Mouse (Mus musculus) intestine, embryonic 16.5 days (tissue): ENCODE data around the gene Tbx6. TPM values are rescaled to one million over a fixed set of nuclear protein-coding genes. Genes with fewer than 3 reads are reported as not detected.
"Not testable (repeated sequence)": the region's sequence is repeated elsewhere in the genome, so short reads cannot be mapped to it uniquely, and the experiment has no call there.

ENCODE experiments used
- ATAC-seq: fragments of 200-750 bp; cut with Nextera tagmentation; 2 replicates; pipeline ENCODE4 v1.8.0; 2017; ENCODE audit warnings: moderate TSS enrichment, moderate library complexity
- H3K27ac ChIP-seq: fragments of 300-500 bp; sonication (generic); 2 replicates; pipeline ENCODE4 v1.5.1; 2014; ENCODE audit warnings: mild to moderate bottlenecking, low read length
- H3K27me3 ChIP-seq: fragments of 300-500 bp; sonication (generic); replicated peaks from 2 replicates; pipeline ENCODE4 v1.6.1; 2014; ENCODE audit warnings: low read length, control low read depth, mixed read lengths; ENCODE audit not compliant: control insufficient read depth, insufficient read depth
- H3K36me3 ChIP-seq: fragments of 300-500 bp; sonication (generic); 2 replicates; pipeline ENCODE4 v1.6.1; 2014; ENCODE audit warnings: low read length, control low read depth; ENCODE audit not compliant: control insufficient read depth, insufficient read depth
- H3K4me1 ChIP-seq: fragments of 300-500 bp; sonication (generic); 2 replicates; pipeline ENCODE4 v1.6.1; 2014; ENCODE audit warnings: low read length, control low read depth, mixed read lengths; ENCODE audit not compliant: control insufficient read depth, insufficient read depth
- H3K4me2 ChIP-seq: fragments of 300-500 bp; sonication (generic); 2 replicates; pipeline ENCODE4 v1.6.1; 2014; ENCODE audit warnings: low read depth, low read length, control low read depth
- H3K4me3 ChIP-seq: fragments of 300-500 bp; sonication (generic); 2 replicates; pipeline ENCODE4 v1.5.1; 2014; ENCODE audit warnings: mild to moderate bottlenecking, low read length
- H3K9ac ChIP-seq: fragments of 300-500 bp; sonication (generic); 2 replicates; pipeline ENCODE4 v1.6.1; 2014; ENCODE audit warnings: low read depth, low read length
- H3K9me3 ChIP-seq: fragments of 300-500 bp; sonication (generic); 2 replicates; pipeline ENCODE4 v1.6.1; 2016; ENCODE audit warnings: low read length, control low read depth; ENCODE audit not compliant: control insufficient read depth
- WGBS: fragments of 180-500 bp; shearing (Covaris S2); extraction: QIAGEN DNeasy Blood & Tissue Kit; methylation state at CpG from one replicate; pipeline ENCODE4 v1.1.7; 2014; 5-methylcytosine and 5-hydroxymethylcytosine counted together
- polyA plus RNA-seq: library from polyadenylated mRNA; unstranded; fragments of >200 nt; fragmentation: Nextera tagmentation; extraction: Ambion mirVana; gene quantifications from 2 replicates; pipeline ENCODE4 v1.2.1, GENCODE M21; 2015

Tbx6 gene
- polyA plus RNA-seq, 1 experiment from 2014 or later: 0.37 TPM

DNA sequence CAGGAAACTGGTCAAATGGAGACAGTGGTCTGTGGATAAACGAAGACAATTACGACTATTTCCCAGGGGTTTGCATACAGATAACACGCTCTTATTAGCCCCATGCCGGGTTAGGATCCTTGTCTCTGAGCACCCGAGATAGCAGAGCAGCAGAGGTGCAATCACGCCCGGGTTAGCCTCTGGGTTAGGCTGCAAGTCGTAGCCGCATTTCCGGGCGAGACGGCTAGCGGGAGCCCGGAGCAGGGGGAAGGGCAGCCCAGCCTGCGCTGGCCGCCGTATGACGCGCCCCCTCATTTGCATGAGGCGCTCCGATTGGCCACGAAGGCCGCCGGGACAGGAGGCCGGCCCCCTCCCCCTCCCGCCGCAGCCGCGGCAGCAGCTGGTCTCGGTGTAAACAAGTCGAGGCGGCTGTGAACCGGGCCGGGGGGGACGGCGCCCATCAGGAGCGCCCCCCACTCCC lies 4.7 kb upstream of the Tbx6 start, which contains the start of gene Ypel3:
Gene Ypel3 (plus strand): TSS at position 358 of the 460 bp plus-strand sequence.
- ATAC-seq: peak; percentile 91
- Histone ChIP-seq H3K9me3 (no peaks in the 10 kb centered on the region), H3K9ac (peak within 1 kb of the TSS; percentile 87), H3K36me3 (no peaks in the 10 kb centered on the region; the same call in 1 of the 2 replicates), H3K27ac (peak within 1 kb of the TSS; percentile 92), H3K4me1 (peaks cover 41% of the 10 kb centered on the region), H3K27me3 (no peaks in the 10 kb centered on the region), H3K4me3 (peak within 1 kb of the TSS; percentile 67), H3K4me2 (peak within 1 kb of the TSS; percentile 88)
- WGBS: under 1% methylated on average over 36 of the region's 37 CpGs

DNA sequence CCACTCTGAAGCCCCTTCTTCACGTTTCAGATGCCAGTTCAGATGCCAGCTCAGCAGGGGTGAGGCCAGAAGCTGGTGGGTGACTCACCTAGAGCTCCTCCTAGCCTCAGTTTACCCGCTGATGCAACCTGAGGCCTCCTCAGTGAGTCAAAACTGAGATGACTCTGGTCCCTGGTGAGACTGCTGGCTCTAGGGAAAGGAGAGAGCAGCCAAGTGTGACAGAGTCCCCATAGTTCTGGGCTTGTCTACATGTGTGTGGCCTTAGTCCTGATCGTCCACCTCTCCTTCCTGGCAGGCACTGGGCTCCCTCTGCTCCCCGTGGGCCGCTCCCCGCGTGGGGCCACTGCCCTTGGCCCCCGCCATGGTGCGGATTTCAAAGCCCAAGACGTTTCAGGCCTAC lies 3.8 kb upstream of the Tbx6 start:
- Histone ChIP-seq H3K9ac (peak overlapping the region; percentile 87), H3K36me3 (no peaks in the 10 kb centered on the region; the same call in 1 of the 2 replicates), H3K4me2 (peak overlapping the region; percentile 88), H3K27me3 (no peaks in the 10 kb centered on the region), H3K4me1 (peaks cover 43% of the 10 kb centered on the region), H3K9me3 (no peaks in the 10 kb centered on the region), H3K4me3 (peak overlapping the region; percentile 67), H3K27ac (no peak overlapping the region)
- 52% methylated on average over 10 of the region's 10 CpGs for WGBS
- no peak for ATAC-seq

DNA sequence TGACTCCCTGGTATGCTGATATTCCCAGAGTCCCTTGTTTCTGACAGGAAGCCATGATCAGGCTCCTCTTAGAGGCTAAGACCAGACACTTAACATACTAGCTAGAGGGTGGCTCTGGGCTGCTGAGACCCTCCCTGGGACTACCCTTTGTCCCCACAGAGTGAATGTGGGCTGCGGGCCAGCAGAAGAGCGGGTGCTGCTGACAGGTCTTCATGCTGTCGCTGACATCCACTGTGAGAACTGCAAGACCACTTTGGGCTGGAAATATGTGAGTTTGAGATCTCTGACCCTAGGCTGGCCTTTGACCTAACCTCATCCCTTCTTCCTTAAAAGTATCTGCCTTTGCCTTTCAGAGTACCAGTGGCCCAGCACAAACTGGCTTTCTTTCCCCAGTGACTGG lies 3.1 kb upstream of the Tbx6 start:
- no peak overlapping the region for H3K4me2 ChIP-seq
- WGBS: 92% methylated on average over 3 of the region's 3 CpGs
- H3K9ac ChIP-seq: 0 out of 2 replicates have a peak overlapping the region, but pooled peaks have one; percentile 87
- H3K4me3 ChIP-seq: no peak overlapping the region
- no peak overlapping the region for H3K27ac ChIP-seq
- no peaks in the 10 kb centered on the region for H3K9me3 ChIP-seq
- no peak for ATAC-seq
- H3K4me1 ChIP-seq: peaks cover 43% of the 10 kb centered on the region
- H3K36me3 ChIP-seq: no peaks in the 10 kb centered on the region; the same call in 1 of the 2 replicates
- no peaks in the 10 kb centered on the region for H3K27me3 ChIP-seq

DNA sequence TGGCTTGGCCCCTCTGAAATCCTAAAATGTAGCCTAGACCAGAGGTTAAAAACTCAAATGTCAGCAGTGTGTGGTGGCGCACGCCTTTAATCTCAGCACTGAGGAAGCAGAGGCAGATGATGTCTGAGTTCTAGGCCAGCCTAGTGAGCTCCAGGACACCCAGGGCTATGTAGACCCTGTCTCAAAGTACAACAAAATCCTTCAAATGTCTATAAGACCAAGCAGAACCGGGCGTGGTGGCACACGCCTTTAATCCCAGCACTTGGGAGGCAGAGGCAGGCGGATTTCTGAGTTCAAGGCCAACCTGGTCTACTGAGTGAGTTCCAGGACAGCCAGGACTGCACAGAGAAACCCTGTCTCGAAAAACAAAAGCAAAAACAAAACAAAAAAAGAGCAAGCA lies 2.2 kb upstream of the Tbx6 start:
- H3K9ac ChIP-seq, H3K4me2 ChIP-seq, H3K4me3 ChIP-seq, H3K36me3 ChIP-seq, H3K27me3 ChIP-seq, H3K9me3 ChIP-seq, ATAC-seq: not testable (repeated sequence)
- Histone ChIP-seq H3K4me1 (peaks cover 43% of the 10 kb centered on the region), H3K27ac (peak overlapping the region; percentile 25; the same call in 1 of the 2 replicates)
- 86% methylated on average over 7 of the region's 7 CpGs for WGBS

DNA sequence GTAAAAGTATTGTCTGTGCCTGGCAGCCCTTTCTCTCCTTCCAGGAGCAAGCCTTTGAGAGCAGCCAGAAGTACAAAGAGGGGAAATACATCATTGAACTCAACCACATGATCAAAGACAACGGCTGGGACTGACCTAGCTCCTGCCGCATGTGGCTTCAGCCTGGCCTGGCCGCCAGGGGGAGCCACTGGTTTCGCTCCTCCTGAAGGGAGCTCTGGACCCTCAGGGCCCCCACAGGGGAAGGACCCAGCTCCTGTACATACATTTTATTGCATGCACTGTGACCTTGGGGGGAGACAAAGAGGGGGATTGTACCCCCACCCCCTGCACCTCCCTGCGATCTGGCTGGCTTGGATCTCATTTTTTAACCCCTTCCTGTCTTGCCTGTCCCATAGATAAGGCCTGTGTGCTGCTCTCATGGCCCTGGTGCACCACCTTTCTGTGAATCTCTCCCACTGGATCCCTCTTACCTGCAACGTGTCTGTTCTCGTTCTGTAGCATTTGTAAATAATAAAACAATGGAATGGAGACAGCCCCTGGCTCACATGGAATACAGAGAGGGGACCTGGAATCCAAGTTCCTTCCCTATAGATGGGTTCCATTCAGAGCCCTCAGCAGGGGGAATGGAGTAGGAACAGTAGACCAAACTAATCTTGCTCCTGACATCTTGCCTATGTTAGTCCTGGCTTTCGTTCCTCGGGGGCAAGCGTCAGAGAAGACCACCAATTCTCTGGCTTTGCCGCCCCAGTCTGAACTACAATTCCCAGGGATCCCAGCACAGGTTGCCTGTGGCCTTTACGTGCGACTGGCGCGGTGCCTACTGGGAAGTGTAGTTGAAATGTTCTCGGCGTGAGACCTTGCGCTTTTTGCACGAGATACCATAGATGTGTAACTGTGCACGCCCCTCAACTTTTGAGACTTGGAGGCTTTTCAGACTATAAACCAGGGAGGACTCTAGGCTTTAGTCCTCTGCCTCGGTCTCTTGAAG lies 1.0 kb upstream of the Tbx6 start:
- under 1% methylated on average over 21 of the region's 21 CpGs for WGBS

DNA sequence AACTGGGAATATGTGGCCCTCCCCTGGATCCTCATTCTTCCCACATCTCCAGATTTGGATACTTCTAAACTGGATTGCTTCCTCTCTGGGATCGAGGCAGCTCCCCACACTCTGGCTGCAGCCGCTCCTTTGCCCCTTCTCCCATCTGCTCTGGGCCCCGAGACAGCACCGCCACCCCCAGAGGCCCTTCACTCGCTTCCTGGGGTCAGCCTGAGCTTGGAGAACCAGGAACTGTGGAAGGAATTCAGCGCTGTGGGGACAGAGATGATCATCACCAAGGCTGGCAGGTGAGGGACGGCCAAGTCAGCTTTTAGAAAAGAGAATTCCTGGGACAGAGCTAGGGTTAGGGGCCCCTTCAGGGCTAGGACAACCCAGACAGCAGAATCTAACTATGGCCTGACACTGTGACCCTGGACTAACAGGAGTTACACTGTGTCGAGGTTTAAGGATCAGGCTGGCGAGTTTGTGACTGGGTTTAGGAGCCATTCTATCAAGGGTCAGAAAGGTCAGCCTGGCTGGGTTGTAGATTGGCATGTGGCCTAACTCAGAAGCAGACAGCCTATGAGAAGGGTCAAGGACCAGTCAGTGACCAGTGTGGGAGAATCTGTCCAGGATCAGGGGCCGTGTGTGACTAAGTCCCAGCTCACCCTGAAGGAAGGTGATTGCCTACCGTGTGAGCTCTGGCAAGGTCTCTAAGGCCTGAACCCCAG lies 533 bp downstream of the Tbx6 start:
- Histone ChIP-seq H3K4me1 (peaks cover 32% of the 10 kb centered on the region), H3K27ac (no peak overlapping the region), H3K9me3 (no peaks in the 10 kb centered on the region), H3K27me3 (no peaks in the 10 kb centered on the region), H3K4me2 (peak overlapping the region; percentile 75; the same call in 1 of the 2 replicates), H3K9ac (peak overlapping the region; percentile 57), H3K4me3 (no peak overlapping the region), H3K36me3 (peaks cover 18% of the 10 kb centered on the region)
- no peak for ATAC-seq
- 43% methylated on average over 11 of the region's 11 CpGs for WGBS

More for the DNA sequence above, 1.0 kb upstream of the Tbx6 start:
- H3K36me3 ChIP-seq: peaks cover 5% of the 10 kb centered on the region
- H3K4me2 ChIP-seq: peak overlapping the region; percentile 75
- H3K27me3 ChIP-seq: no peaks in the 10 kb centered on the region
- peak overlapping the region; percentile 57 for H3K9ac ChIP-seq
- peaks cover 40% of the 10 kb centered on the region for H3K4me1 ChIP-seq
- ATAC-seq: peak; percentile 69
- H3K4me3 ChIP-seq: peak overlapping the region; percentile 40
- no peaks in the 10 kb centered on the region for H3K9me3 ChIP-seq
- H3K27ac ChIP-seq: peak overlapping the region; percentile 26

DNA sequence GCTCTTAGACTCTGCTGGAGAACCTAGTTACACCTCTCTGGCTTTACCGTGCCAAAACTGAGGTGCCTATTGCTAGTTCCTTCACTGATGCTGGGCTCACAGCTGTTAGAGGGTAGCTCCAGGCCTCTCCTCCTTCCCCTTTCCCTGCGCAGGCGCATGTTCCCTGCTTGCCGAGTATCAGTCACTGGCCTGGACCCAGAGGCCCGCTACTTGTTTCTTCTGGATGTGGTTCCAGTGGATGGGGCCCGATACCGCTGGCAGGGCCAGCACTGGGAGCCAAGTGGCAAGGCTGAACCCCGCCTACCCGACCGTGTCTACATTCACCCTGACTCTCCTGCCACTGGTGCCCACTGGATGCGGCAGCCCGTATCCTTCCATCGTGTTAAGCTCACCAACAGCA lies 1.4 kb downstream of the Tbx6 start:
- no peak for ATAC-seq
- peaks cover 24% of the 10 kb centered on the region for H3K36me3 ChIP-seq
- 83% methylated on average over 13 of the region's 13 CpGs for WGBS
- peaks cover 26% of the 10 kb centered on the region for H3K4me1 ChIP-seq
- H3K27ac ChIP-seq: no peak overlapping the region
- no peaks in the 10 kb centered on the region for H3K27me3 ChIP-seq
- H3K4me2 ChIP-seq: no peak overlapping the region
- no peaks in the 10 kb centered on the region for H3K9me3 ChIP-seq
- H3K9ac ChIP-seq: no peak overlapping the region
- no peak overlapping the region for H3K4me3 ChIP-seq

DNA sequence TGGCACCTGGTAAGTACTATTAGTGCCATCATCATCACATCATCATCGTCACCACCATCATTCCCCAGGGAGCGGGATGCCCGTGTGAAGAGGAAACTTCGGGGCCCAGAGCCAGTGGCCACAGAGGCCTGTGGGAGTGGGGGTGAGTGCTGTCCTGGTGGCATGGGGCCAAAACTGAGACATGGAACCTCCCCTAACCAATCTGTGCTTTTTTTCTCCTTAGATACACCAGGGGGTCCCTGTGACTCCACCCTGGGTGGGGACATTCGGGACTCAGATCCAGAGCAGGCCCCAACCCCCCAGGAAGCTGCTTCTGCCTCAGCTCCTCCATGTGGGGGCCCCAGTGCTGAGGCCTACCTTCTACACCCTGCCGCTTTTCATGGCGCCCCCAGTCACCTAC lies 3.2 kb downstream of the Tbx6 start:
- Histone ChIP-seq H3K4me2 (no peak overlapping the region), H3K27ac (no peak overlapping the region), H3K9ac (no peak overlapping the region), H3K4me1 (peaks cover 18% of the 10 kb centered on the region), H3K9me3 (no peaks in the 10 kb centered on the region), H3K27me3 (no peaks in the 10 kb centered on the region), H3K36me3 (peaks cover 31% of the 10 kb centered on the region), H3K4me3 (no peak overlapping the region)
- no peak for ATAC-seq
- WGBS: 77% methylated on average over 7 of the region's 7 CpGs

DNA sequence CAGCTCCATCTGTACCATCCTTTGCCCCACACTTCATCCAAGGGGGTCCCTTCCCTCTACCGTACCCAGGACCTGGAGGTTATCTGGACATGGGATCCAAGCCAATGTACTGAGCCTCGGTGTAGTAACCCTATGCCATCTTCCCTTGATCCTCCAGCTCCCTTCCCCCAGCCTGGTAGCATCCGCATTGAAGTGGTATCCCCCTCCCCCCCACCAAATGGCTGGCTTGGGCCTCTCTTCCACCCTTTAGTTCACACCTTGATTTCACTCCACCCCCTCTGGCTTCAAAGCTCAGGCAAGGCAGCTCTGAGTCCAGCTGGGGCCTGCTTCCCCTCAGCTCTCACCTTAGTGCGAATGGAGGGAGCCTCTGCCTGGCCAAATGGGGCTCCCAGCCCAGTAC lies 3.8 kb downstream of the Tbx6 start:
- Histone ChIP-seq H3K4me2 (no peak overlapping the region), H3K9ac (0 out of 2 replicates have a peak overlapping the region, but pooled peaks have one; percentile 13), H3K36me3 (peaks cover 36% of the 10 kb centered on the region), H3K9me3 (no peaks in the 10 kb centered on the region), H3K4me1 (peaks cover 13% of the 10 kb centered on the region), H3K27me3 (no peaks in the 10 kb centered on the region), H3K4me3 (no peak overlapping the region), H3K27ac (no peak overlapping the region)
- 61% methylated on average over 4 of the region's 4 CpGs for WGBS
- ATAC-seq: no peak
